Mouse (Mus musculus): ENCODE measurements around the gene Arl13a.

- TF ChIP-seq CTCF (IDR thresholded peaks at IDR 0.05; ENCODE audit: low read depth, low read length): no peak
- no peak for TF ChIP-seq POLR2A (IDR thresholded peaks at IDR 0.05; ENCODE audit: insufficient read depth, low read length)
- TF ChIP-seq EP300 (IDR thresholded peaks at IDR 0.05; ENCODE audit: insufficient read depth, low read depth, low read length): no peak
These were observed 26.9 kb upstream of the Arl13a start for GRCm38 (mm10) chrX:134160442-134160841.
